Mouse (Mus musculus): ENCODE results near the gene Dbndd1. TPM values are rescaled to one million over a fixed set of nuclear protein-coding genes. Genes with fewer than 3 reads are reported as not detected.

The Dbndd1 gene
- polyA plus RNA-seq, 1 experiment from 2014 or later, result 94.2 TPM

DNA sequence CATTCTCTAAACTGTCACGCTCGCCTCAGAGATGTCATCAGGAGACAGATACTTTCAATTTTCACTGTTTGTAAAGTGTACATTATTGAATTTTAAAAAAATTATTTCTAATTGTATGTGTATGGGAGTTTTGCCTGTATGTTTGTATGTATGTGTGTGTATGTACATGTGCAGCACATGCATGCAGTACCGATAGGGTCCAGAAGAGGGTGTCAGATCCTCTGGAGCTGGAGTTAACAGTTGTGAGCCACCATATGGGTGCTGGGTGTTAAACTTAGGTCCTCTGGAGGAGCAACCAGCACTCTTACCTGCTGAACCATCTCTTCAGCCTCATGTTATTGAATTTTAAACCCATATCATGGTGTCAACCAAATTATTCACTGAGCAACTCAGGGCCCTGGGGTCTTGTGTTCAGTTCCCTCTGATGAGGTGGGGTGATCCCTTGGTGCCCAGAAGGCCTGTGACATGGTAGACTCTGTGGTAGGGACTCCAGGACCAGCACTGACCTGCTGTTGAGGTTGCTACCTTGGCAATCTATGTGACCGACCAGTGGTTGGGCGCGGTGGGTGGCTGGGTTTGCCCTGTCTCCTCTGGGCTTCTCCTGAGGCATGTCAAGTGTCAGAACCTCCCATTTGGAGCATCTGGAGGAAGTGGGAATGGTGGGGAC is 11.3 kb downstream of the Dbndd1 start:
- DNase-seq (ENCODE audit: low spot score), result no peak
- WGBS, result 98% methylated on average over 6 of the region's 6 CpGs
- no peak overlapping the region for H3K9ac ChIP-seq (ENCODE audit: low read length)
- H3K9me3 ChIP-seq (replicated peaks; ENCODE audit: control insufficient read depth, low read length), result 0 out of 2 replicates have a peak, but pooled peaks cover 2% of the 10 kb centered on the region
- H3K36me3 ChIP-seq (ENCODE audit: control insufficient read depth, insufficient read depth, low read length), result peaks cover 98% of the 10 kb centered on the region
- H3K4me3 ChIP-seq (ENCODE audit: low read depth, low read length), result no peak overlapping the region
- H3K4me2 ChIP-seq (ENCODE audit: low read length), result no peak overlapping the region
- ATAC-seq, result no peak
- H3K27me3 ChIP-seq (replicated peaks; ENCODE audit: control insufficient read depth, insufficient read depth, low read length), result no peaks in the 10 kb centered on the region
- H3K27ac ChIP-seq (ENCODE audit: low read depth, low read length), result no peak overlapping the region
- no peaks in the 10 kb centered on the region for H3K4me1 ChIP-seq (ENCODE audit: control insufficient read depth, insufficient read depth, low read length)

DNA sequence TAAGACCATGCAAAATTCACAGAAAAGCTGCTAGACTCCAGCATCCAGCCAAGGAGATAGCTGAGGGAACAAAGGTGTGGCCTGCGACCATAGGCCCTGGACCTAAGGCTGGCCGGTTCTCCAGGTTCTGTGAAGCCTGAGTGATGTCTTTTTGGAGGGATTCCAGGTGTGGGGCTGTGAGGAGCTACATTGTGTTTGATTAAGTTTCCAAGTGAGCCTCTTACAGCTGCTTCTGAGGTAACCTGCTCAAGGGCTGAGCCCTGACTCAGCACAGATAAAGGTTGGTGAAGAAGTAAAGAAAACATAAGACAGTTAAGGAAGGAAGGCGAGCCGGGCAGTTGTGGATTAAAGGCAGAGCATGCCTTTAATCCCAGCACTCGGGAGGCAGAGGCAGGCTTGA is 13.1 kb downstream of the Dbndd1 start:
- no peak for ATAC-seq
- Histone ChIP-seq H3K9me3 (replicated peaks; ENCODE audit: control insufficient read depth, low read length) (0 out of 2 replicates have a peak, but pooled peaks cover 2% of the 10 kb centered on the region), H3K27ac (ENCODE audit: low read depth, low read length) (no peak overlapping the region), H3K4me2 (ENCODE audit: low read length) (no peak overlapping the region), H3K27me3 (replicated peaks; ENCODE audit: control insufficient read depth, insufficient read depth, low read length) (no peaks in the 10 kb centered on the region), H3K4me3 (ENCODE audit: low read depth, low read length) (no peak overlapping the region), H3K9ac (ENCODE audit: low read length) (no peak overlapping the region), H3K36me3 (ENCODE audit: control insufficient read depth, insufficient read depth, low read length) (peaks cover 86% of the 10 kb centered on the region), H3K4me1 (ENCODE audit: control insufficient read depth, insufficient read depth, low read length) (no peaks in the 10 kb centered on the region)
- no peak for DNase-seq (ENCODE audit: low spot score)
- 96% methylated on average over 5 of the region's 5 CpGs for WGBS

DNA sequence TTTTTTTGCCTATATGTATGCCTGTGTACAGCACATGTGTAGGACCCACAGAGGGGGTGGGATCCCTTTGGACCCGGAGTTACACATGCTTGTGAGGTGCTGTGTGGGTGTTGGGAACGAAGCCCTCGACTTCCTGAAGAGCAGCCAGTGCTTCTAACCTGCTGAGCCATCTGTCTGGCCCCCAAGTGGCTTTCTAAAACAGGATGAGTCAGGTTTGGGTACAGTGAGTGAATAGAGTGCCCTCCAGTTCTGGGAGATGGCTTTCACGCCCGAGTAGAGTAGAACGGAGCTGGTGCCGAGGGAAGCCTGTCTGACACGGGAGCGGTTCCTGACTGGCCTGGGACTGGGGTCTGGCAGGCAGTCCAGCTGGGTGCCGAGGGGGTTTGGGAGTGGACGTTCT is 15.7 kb downstream of the Dbndd1 start:
- Histone ChIP-seq H3K4me3 (ENCODE audit: low read depth, low read length) (no peak overlapping the region), H3K4me1 (ENCODE audit: control insufficient read depth, insufficient read depth, low read length) (no peaks in the 10 kb centered on the region), H3K4me2 (ENCODE audit: low read length) (no peak overlapping the region), H3K27ac (ENCODE audit: low read depth, low read length) (no peak overlapping the region), H3K27me3 (replicated peaks; ENCODE audit: control insufficient read depth, insufficient read depth, low read length) (no peaks in the 10 kb centered on the region), H3K9me3 (replicated peaks; ENCODE audit: control insufficient read depth, low read length) (0 out of 2 replicates have a peak, but pooled peaks cover 2% of the 10 kb centered on the region), H3K36me3 (ENCODE audit: control insufficient read depth, insufficient read depth, low read length) (peaks cover 87% of the 10 kb centered on the region), H3K9ac (ENCODE audit: low read length) (no peak overlapping the region)
- ATAC-seq (no peak), DNase-seq (ENCODE audit: low spot score) (no peak)
- WGBS, result 92% methylated on average over 11 of the region's 11 CpGs

DNA sequence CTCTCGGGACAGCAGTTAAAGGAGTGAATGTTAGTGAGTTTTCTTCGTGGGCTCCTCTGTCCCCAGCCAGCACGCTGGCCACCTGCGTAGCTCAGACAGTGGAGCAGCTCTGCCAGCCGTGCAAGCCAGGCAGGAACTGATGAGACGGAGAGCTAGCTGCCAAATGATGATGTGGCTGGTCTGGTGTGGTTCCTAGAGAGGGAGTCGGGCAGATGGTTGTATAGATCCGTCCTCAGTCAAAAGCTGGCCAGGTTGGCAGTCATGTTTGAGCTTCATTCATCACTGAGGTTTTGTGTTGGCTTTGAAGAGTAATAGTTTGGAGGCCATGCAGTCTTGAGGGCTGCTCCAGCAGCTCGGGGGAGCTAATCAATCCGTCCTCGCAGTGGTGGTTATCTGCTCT is 16.3 kb downstream of the Dbndd1 start:
- H3K4me2 ChIP-seq (ENCODE audit: low read length), result no peak overlapping the region
- H3K9me3 ChIP-seq (replicated peaks; ENCODE audit: control insufficient read depth, low read length), result 0 out of 2 replicates have a peak, but pooled peaks cover 2% of the 10 kb centered on the region
- ATAC-seq (no peak), DNase-seq (ENCODE audit: low spot score) (no peak)
- H3K36me3 ChIP-seq (ENCODE audit: control insufficient read depth, insufficient read depth, low read length), result peaks cover 87% of the 10 kb centered on the region
- no peak overlapping the region for H3K9ac ChIP-seq (ENCODE audit: low read length)
- H3K4me1 ChIP-seq (ENCODE audit: control insufficient read depth, insufficient read depth, low read length), result no peaks in the 10 kb centered on the region
- 91% methylated on average over 11 of the region's 11 CpGs for WGBS
- H3K27ac ChIP-seq (ENCODE audit: low read depth, low read length), result no peak overlapping the region
- no peak overlapping the region for H3K4me3 ChIP-seq (ENCODE audit: low read depth, low read length)
- no peaks in the 10 kb centered on the region for H3K27me3 ChIP-seq (replicated peaks; ENCODE audit: control insufficient read depth, insufficient read depth, low read length)

DNA sequence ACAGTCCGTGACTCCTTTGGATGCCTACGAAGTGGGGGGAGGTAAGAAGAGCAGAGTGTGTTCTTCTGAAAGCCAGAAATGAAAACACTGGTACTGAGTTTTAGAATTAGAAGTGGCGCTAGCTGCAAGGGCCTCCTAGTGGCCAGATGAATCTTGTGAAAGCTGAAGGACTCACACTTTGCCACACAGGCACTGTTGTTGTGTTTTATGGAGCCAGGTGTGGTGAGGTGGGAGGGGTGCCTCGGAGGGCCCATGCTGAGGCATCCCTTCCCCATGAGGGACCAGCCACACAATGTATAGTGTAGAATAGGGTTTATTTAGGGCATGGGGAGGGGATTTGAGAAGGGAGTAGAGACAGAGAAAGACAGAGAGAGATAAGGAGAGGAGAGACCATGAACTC is 17.6 kb downstream of the Dbndd1 start:
- no peak for DNase-seq (ENCODE audit: low spot score)
- no peaks in the 10 kb centered on the region for H3K4me1 ChIP-seq (ENCODE audit: control insufficient read depth, insufficient read depth, low read length)
- WGBS, result 89% methylated on average over 4 of the region's 4 CpGs
- H3K36me3 ChIP-seq (ENCODE audit: control insufficient read depth, insufficient read depth, low read length), result peaks cover 87% of the 10 kb centered on the region
- H3K9ac ChIP-seq (ENCODE audit: low read length), result no peak overlapping the region
- no peak for ATAC-seq
- H3K27me3 ChIP-seq (replicated peaks; ENCODE audit: control insufficient read depth, insufficient read depth, low read length), result no peaks in the 10 kb centered on the region
- H3K27ac ChIP-seq (ENCODE audit: low read depth, low read length), result no peak overlapping the region
- H3K4me2 ChIP-seq (ENCODE audit: low read length), result no peak overlapping the region
- H3K4me3 ChIP-seq (ENCODE audit: low read depth, low read length), result no peak overlapping the region
- no peaks in the 10 kb centered on the region for H3K9me3 ChIP-seq (replicated peaks; ENCODE audit: control insufficient read depth, low read length)

DNA sequence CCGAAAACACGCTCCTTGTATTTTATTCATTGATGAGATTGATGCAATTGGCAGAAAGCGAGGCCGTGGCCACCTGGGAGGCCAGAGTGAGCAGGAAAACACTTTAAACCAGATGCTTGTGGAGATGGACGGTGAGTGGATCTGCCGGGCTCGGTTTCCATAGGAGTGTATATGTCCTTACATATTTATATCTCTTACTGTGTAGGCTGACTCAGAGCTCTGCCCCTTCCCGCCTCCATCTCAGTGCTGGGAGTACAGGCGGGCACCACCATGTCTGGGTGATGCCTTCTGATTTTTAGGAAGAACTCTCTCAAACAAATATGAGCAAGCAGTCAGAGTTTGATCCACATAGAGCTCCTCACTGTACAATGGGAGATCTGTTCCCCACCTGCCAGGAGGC is 22.4 kb downstream of the Dbndd1 start:
- Histone ChIP-seq H3K4me1 (ENCODE audit: control insufficient read depth, insufficient read depth, low read length) (no peaks in the 10 kb centered on the region), H3K27me3 (replicated peaks; ENCODE audit: control insufficient read depth, insufficient read depth, low read length) (no peaks in the 10 kb centered on the region), H3K27ac (ENCODE audit: low read depth, low read length) (no peak overlapping the region), H3K36me3 (ENCODE audit: control insufficient read depth, insufficient read depth, low read length) (peaks cover 90% of the 10 kb centered on the region), H3K4me2 (ENCODE audit: low read length) (no peak overlapping the region), H3K9ac (ENCODE audit: low read length) (no peak overlapping the region), H3K4me3 (ENCODE audit: low read depth, low read length) (no peak overlapping the region), H3K9me3 (replicated peaks; ENCODE audit: control insufficient read depth, low read length) (no peaks in the 10 kb centered on the region)
- DNase-seq (ENCODE audit: low spot score), result no peak
- ATAC-seq, result no peak
- 93% methylated on average over 9 of the region's 9 CpGs for WGBS

DNA sequence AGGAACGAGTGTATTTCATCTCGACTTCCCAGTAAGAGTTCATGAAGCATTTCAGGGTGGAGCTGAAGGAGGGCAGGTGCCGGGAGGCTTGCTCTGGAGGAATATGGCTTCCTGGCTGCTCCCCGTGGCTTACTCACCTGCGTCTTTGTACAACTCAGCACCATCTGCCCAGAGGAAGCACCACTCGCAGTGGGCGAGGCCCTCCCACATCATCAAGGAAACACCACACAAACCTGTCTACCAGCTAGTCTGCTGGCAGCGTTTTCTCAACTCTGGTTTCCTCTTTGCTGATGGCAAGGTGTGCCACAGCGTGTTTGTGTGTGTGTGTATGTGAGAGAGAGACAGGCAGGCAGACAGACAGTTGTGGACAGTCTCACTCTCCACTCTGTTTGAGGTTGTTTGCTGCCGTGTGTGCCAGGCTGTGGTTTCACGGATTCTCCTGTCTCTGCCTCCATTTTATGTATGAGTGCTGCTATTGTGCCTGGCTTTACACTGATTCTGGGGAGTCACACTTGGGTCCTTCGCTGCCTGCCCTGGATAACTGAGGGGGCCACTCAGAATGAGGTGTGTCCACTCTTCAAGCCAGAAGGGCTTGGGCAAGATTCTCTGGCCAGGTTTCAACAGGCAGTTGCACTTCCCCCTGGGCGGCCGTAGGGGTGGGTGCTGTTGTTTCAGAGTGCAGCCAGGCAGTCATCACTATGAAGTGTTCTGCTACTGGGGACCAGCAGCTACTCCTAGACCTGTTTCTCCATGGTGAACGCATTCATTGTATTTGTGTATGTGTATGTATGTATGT is 23.8 kb downstream of the Dbndd1 start:
- Histone ChIP-seq H3K36me3 (ENCODE audit: control insufficient read depth, insufficient read depth, low read length) (peaks cover 95% of the 10 kb centered on the region), H3K4me2 (ENCODE audit: low read length) (no peak overlapping the region), H3K4me3 (ENCODE audit: low read depth, low read length) (no peak overlapping the region), H3K27ac (ENCODE audit: low read depth, low read length) (no peak overlapping the region), H3K9me3 (replicated peaks; ENCODE audit: control insufficient read depth, low read length) (no peaks in the 10 kb centered on the region), H3K9ac (ENCODE audit: low read length) (no peak overlapping the region), H3K4me1 (ENCODE audit: control insufficient read depth, insufficient read depth, low read length) (no peaks in the 10 kb centered on the region), H3K27me3 (replicated peaks; ENCODE audit: control insufficient read depth, insufficient read depth, low read length) (no peaks in the 10 kb centered on the region)
- no peak for DNase-seq (ENCODE audit: low spot score)
- 92% methylated on average over 15 of the region's 15 CpGs for WGBS
- no peak for ATAC-seq

DNA sequence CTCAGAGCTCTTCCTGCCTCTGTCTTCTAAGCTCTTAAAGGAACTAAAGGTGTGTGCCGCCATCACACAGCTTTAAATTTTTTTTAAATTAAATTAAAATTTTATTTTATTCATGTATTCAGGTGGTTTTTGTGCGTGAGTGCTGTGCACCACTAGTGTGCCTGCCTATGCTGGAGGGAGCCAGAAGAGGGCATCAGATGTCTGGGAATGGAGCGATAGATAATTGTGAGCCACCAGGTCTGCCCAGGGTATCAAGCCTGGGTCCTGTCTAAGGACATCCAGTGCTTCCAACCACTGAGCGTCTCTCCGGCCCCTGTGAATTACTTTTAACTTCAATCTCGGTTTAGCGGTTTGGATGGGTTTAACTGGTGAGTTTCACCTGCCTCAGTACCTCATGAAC is 32.6 kb downstream of the Dbndd1 start:
- Histone ChIP-seq H3K4me1 (ENCODE audit: control insufficient read depth, insufficient read depth, low read length) (peaks cover 8% of the 10 kb centered on the region), H3K27ac (ENCODE audit: low read depth, low read length) (no peak overlapping the region), H3K4me2 (ENCODE audit: low read length) (no peak overlapping the region), H3K9me3 (replicated peaks; ENCODE audit: control insufficient read depth, low read length) (no peaks in the 10 kb centered on the region), H3K27me3 (replicated peaks; ENCODE audit: control insufficient read depth, insufficient read depth, low read length) (no peaks in the 10 kb centered on the region), H3K4me3 (ENCODE audit: low read depth, low read length) (no peak overlapping the region), H3K9ac (ENCODE audit: low read length) (no peak overlapping the region), H3K36me3 (ENCODE audit: control insufficient read depth, insufficient read depth, low read length) (peaks cover 63% of the 10 kb centered on the region)
- ATAC-seq (no peak), DNase-seq (ENCODE audit: low spot score) (peak; percentile 8)
- WGBS, result 83% methylated on average over 7 of the region's 7 CpGs

Measured in forebrain, embryonic 14.5 days (tissue).